Mouse (Mus musculus): ENCODE measurements at regions not wholly inside any gene's neighbourhood (a gene's known extent, or its start where the extent isn't known, plus 50 kb on each side); places are given as distances from the start of the nearest gene placed in this dataset.

DNA sequence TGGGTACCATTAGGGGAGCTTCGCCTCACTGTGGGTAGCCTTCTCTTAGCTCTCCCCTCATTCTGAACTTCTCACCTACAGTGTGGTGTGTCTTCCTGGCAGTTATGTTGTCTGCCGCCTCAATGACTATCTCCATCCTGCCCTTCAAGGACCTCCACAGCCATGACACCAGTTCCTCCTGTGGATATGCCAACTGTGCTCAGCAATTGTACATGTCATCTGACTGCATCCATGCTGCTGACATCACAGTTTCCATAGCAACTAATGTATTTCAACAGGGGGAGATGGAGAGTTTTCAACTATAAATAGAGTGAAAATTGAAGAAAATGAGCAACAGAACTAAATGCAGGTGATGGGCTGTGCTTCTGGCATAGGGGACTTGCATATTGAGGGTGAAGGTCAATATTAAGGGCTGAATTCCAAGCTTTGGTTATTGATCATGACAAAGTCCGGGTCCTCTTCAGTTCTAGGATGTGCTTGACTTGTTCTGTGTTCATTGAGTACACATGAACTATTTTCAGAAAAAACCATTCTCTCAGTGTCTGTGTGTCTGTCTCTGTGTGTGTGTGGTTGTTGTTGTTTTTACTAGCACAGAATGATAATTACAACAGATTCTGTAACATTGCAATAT is 217.5 kb upstream of the Pitrm1 start:
- H3K4me3 ChIP-seq (ENCODE audit: low read depth, low read length) = no peak overlapping the region
- ATAC-seq (ENCODE audit: extremely low read depth, insufficient number of reproducible peaks, low FRiP score, poor library complexity, severe bottlenecking) = no peak
- no peaks in the 10 kb centered on the region for H3K4me1 ChIP-seq (ENCODE audit: insufficient read depth, low read depth, low read length)
- no peak for DNase-seq (ENCODE audit: low spot score)
- no peaks in the 10 kb centered on the region for H3K27me3 ChIP-seq (ENCODE audit: insufficient read depth, low read length)
- H3K36me3 ChIP-seq (replicated peaks) = no peaks in the 10 kb centered on the region
- no peaks in the 10 kb centered on the region for H3K9me3 ChIP-seq (replicated peaks)
- no peak for TF ChIP-seq POLR2AphosphoS5 (IDR thresholded peaks at IDR 0.05; ENCODE audit: insufficient replicate concordance, low read depth, low read length)
- no peak for TF ChIP-seq GATA2 (IDR thresholded peaks at IDR 0.05; ENCODE audit: borderline replicate concordance, low read depth, low read length)
- TF ChIP-seq CTCF (IDR thresholded peaks at IDR 0.05; ENCODE audit: low read depth, low read length) = no peak
- no peak for TF ChIP-seq GATA1 (IDR thresholded peaks at IDR 0.05; ENCODE audit: borderline replicate concordance, low read length)
- no peak for TF ChIP-seq TAL1 (conservative IDR thresholded peaks at IDR 0.05; ENCODE audit: low read depth, low read length)

DNA sequence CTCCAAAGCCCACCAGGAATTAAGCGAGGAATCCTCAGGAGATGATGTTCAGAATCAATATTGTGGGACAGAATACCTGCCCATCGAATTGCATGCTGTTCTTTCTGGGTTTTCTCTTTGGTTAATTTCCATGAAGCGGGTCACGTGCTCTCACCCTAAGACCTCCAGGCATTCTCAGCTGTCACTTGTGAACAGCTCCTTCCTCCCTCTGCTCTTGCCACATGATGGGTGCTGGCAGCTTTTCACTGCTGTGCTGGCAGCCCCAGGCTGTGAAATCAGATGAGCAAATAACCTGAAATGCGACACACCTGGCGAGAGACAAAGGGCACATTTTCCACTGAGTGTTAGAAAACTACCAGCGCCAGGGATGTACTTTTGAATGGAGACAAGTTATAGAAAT is 207.8 kb upstream of the Pitrm1 start:
- no peaks in the 10 kb centered on the region for H3K4me1 ChIP-seq (ENCODE audit: insufficient read depth, low read depth, low read length)
- H3K27me3 ChIP-seq (ENCODE audit: insufficient read depth, low read length) = 0 out of 2 replicates have a peak, but pooled peaks cover 2% of the 10 kb centered on the region
- H3K36me3 ChIP-seq (replicated peaks) = no peaks in the 10 kb centered on the region
- no peaks in the 10 kb centered on the region for H3K9me3 ChIP-seq (replicated peaks)
- H3K4me3 ChIP-seq (ENCODE audit: low read depth, low read length) = no peak overlapping the region
- DNase-seq (ENCODE audit: low spot score) (no peak), ATAC-seq (ENCODE audit: extremely low read depth, insufficient number of reproducible peaks, low FRiP score, poor library complexity, severe bottlenecking) (no peak)
- TF ChIP-seq CTCF (IDR thresholded peaks at IDR 0.05; ENCODE audit: low read depth, low read length) (no peak), TAL1 (conservative IDR thresholded peaks at IDR 0.05; ENCODE audit: low read depth, low read length) (no peak), POLR2AphosphoS5 (IDR thresholded peaks at IDR 0.05; ENCODE audit: insufficient replicate concordance, low read depth, low read length) (no peak), GATA2 (IDR thresholded peaks at IDR 0.05; ENCODE audit: borderline replicate concordance, low read depth, low read length) (no peak), GATA1 (IDR thresholded peaks at IDR 0.05; ENCODE audit: borderline replicate concordance, low read length) (no peak)

- TF ChIP-seq POLR2AphosphoS5 (IDR thresholded peaks at IDR 0.05; ENCODE audit: insufficient replicate concordance, low read depth, low read length) = no peak
- no peak for TF ChIP-seq GATA2 (IDR thresholded peaks at IDR 0.05; ENCODE audit: borderline replicate concordance, low read depth, low read length)
- no peak for TF ChIP-seq GATA1 (IDR thresholded peaks at IDR 0.05; ENCODE audit: borderline replicate concordance, low read length)
- TF ChIP-seq CTCF (IDR thresholded peaks at IDR 0.05; ENCODE audit: low read depth, low read length) = no peak
- no peak for TF ChIP-seq TAL1 (conservative IDR thresholded peaks at IDR 0.05; ENCODE audit: low read depth, low read length)
- Histone ChIP-seq H3K27me3 (ENCODE audit: insufficient read depth, low read length) (0 out of 2 replicates have a peak, but pooled peaks cover 2% of the 10 kb centered on the region), H3K9me3 (replicated peaks) (no peaks in the 10 kb centered on the region), H3K4me3 (ENCODE audit: low read depth, low read length) (no peak overlapping the region), H3K36me3 (replicated peaks) (no peaks in the 10 kb centered on the region), H3K4me1 (ENCODE audit: insufficient read depth, low read depth, low read length) (no peaks in the 10 kb centered on the region)
- no peak for ATAC-seq (ENCODE audit: extremely low read depth, insufficient number of reproducible peaks, low FRiP score, poor library complexity, severe bottlenecking)
- DNase-seq (ENCODE audit: low spot score) = no peak
Measured at GRCm38 (mm10) chr13:6341102-6341737, 206.7 kb upstream of the Pitrm1 start.

DNA sequence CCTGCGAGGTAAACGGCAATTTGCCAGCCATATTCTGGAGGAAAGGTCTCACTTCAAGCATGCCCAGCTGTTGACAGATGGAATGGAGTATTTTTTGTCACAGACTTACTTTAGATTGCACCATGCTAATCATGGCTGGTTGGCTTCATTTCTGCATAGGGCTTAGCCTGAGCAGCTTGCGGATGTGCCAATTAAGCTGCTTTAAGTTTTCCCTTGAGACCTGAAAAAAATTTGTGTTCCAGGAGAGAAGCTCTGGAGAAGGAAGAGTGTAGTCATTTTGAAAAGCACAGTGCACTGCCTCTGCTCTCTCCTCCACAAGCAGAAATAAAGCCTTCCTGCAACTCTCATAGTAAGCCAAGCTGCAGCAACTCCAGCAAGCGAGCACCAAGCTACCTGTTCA is 182.8 kb upstream of the Pitrm1 start:
- no peak for DNase-seq (ENCODE audit: low spot score)
- H3K27me3 ChIP-seq (ENCODE audit: insufficient read depth, low read length) = 0 out of 2 replicates have a peak, but pooled peaks cover 2% of the 10 kb centered on the region
- H3K36me3 ChIP-seq (replicated peaks) = no peaks in the 10 kb centered on the region
- H3K9me3 ChIP-seq (replicated peaks) = no peaks in the 10 kb centered on the region
- ATAC-seq (ENCODE audit: extremely low read depth, insufficient number of reproducible peaks, low FRiP score, poor library complexity, severe bottlenecking) = no peak
- TF ChIP-seq GATA1 (IDR thresholded peaks at IDR 0.05; ENCODE audit: borderline replicate concordance, low read length) (no peak), POLR2AphosphoS5 (IDR thresholded peaks at IDR 0.05; ENCODE audit: insufficient replicate concordance, low read depth, low read length) (no peak), GATA2 (IDR thresholded peaks at IDR 0.05; ENCODE audit: borderline replicate concordance, low read depth, low read length) (no peak), CTCF (IDR thresholded peaks at IDR 0.05; ENCODE audit: low read depth, low read length) (no peak), TAL1 (conservative IDR thresholded peaks at IDR 0.05; ENCODE audit: low read depth, low read length) (no peak)
- H3K4me1 ChIP-seq (ENCODE audit: insufficient read depth, low read depth, low read length) = no peaks in the 10 kb centered on the region
- no peak overlapping the region for H3K4me3 ChIP-seq (ENCODE audit: low read depth, low read length)

DNA sequence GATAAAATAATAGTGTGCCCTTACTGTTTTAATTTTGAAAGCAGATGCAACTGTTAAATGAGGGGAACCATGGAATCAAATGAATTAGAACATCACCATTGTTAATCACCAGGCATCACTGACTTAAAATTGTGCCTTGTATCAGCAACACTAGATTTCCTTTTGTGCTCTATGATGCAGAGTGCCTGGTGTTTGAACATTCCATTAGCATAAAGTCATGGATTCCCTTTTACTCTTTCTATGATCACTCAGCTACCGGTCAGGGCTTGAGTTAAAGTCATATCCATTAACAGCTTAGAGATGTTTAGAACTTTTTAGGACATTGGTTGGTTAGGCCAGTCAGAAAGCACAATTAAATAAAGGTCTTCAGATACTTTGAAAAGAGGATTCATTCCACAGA is 180.3 kb upstream of the Pitrm1 start:
- ATAC-seq (ENCODE audit: extremely low read depth, insufficient number of reproducible peaks, low FRiP score, poor library complexity, severe bottlenecking) = no peak
- TF ChIP-seq POLR2AphosphoS5 (IDR thresholded peaks at IDR 0.05; ENCODE audit: insufficient replicate concordance, low read depth, low read length) (no peak), TAL1 (conservative IDR thresholded peaks at IDR 0.05; ENCODE audit: low read depth, low read length) (no peak), CTCF (IDR thresholded peaks at IDR 0.05; ENCODE audit: low read depth, low read length) (no peak), GATA2 (IDR thresholded peaks at IDR 0.05; ENCODE audit: borderline replicate concordance, low read depth, low read length) (no peak), GATA1 (IDR thresholded peaks at IDR 0.05; ENCODE audit: borderline replicate concordance, low read length) (no peak)
- Histone ChIP-seq H3K4me3 (ENCODE audit: low read depth, low read length) (no peak overlapping the region), H3K36me3 (replicated peaks) (no peaks in the 10 kb centered on the region), H3K9me3 (replicated peaks) (no peaks in the 10 kb centered on the region), H3K27me3 (ENCODE audit: insufficient read depth, low read length) (0 out of 2 replicates have a peak, but pooled peaks cover 2% of the 10 kb centered on the region), H3K4me1 (ENCODE audit: insufficient read depth, low read depth, low read length) (no peaks in the 10 kb centered on the region)
- no peak for DNase-seq (ENCODE audit: low spot score)

DNA sequence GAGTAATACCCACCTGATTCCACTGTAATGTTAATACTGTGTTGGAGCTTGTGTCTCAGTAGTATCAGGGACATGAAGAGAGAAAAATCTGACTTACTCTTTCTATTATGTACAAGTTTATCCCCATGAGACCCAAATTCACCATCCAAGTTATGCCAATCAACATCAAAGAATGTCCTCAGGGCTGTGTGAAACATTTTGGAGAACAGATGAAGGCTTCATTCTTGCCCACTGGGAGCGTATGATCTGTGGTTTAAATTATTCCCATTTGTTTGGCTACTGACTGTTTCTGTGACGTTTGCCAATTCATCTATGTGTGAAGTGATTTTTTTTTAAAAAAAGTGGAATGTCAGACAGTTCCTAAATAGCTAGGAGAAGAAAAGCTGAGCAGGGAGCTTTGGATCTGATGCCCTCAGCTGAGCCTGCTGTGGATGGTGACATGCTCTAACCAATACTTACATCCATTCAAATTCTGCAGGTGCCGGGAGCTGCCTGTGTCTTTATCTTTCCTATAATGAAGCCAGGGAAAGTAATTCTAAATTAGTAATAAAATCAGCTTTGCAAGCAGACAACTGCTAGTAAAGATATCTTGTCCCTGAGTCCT is 173.3 kb upstream of the Pitrm1 start:
- DNase-seq (ENCODE audit: low spot score) (no peak), ATAC-seq (ENCODE audit: extremely low read depth, insufficient number of reproducible peaks, low FRiP score, poor library complexity, severe bottlenecking) (no peak)
- Histone ChIP-seq H3K4me1 (ENCODE audit: insufficient read depth, low read depth, low read length) (0 out of 2 replicates have a peak, but pooled peaks cover 2% of the 10 kb centered on the region), H3K36me3 (replicated peaks) (no peaks in the 10 kb centered on the region), H3K27me3 (ENCODE audit: insufficient read depth, low read length) (no peaks in the 10 kb centered on the region), H3K4me3 (ENCODE audit: low read depth, low read length) (no peak overlapping the region), H3K9me3 (replicated peaks) (no peaks in the 10 kb centered on the region)
- no peak for TF ChIP-seq GATA1 (IDR thresholded peaks at IDR 0.05; ENCODE audit: borderline replicate concordance, low read length)
- TF ChIP-seq TAL1 (conservative IDR thresholded peaks at IDR 0.05; ENCODE audit: low read depth, low read length) = no peak
- no peak for TF ChIP-seq POLR2AphosphoS5 (IDR thresholded peaks at IDR 0.05; ENCODE audit: insufficient replicate concordance, low read depth, low read length)
- no peak for TF ChIP-seq GATA2 (IDR thresholded peaks at IDR 0.05; ENCODE audit: borderline replicate concordance, low read depth, low read length)
- TF ChIP-seq CTCF (IDR thresholded peaks at IDR 0.05; ENCODE audit: low read depth, low read length) = no peak

All from G1E (cell line).